Mouse (Mus musculus): ENCODE measurements around the gene Ino80e. TPM values are rescaled to one million over a fixed set of nuclear protein-coding genes. Genes with fewer than 3 reads are reported as not detected.
"Not testable (repeated sequence)": the region's sequence is repeated elsewhere in the genome, so short reads cannot be mapped to it uniquely, and the experiment has no call there.

Ino80e gene
- total RNA-seq (2015; ENCODE audit: low replicate concordance) (14.4 and 35.5 TPM in 2 replicates), total RNA-seq (2017; ENCODE audit: low replicate concordance) (4.9 and 9.9 TPM in 2 replicates)

GRCm38 (mm10) chr7:126862147-126862784, at the start of gene Ino80e:
Gene Ino80e, minus strand, starts transcription at chr7:126862377.
- peak; percentile 78 for ATAC-seq (replicated peaks; ENCODE audit: low FRiP score, poor library complexity, severe bottlenecking)

- peak; percentile 55; the same call in 1 of the 2 replicates for ATAC-seq (replicated peaks; ENCODE audit: low FRiP score, poor library complexity, severe bottlenecking)
Measured at GRCm38 (mm10) chr7:126905590-126905989, 43.4 kb upstream of the Ino80e start.

GRCm38 (mm10) chr7:126899781-126900180, 37.6 kb upstream of the Ino80e start:
- ATAC-seq (replicated peaks; ENCODE audit: low FRiP score, poor library complexity, severe bottlenecking), result not testable (repeated sequence)

- peak; percentile 94 for ATAC-seq (replicated peaks; ENCODE audit: low FRiP score, poor library complexity, severe bottlenecking)
Measured at GRCm38 (mm10) chr7:126898102-126898990, 36.2 kb upstream of the Ino80e start.

GRCm38 (mm10) chr7:126897390-126898101, 35.4 kb upstream of the Ino80e start:
- ATAC-seq (replicated peaks; ENCODE audit: low FRiP score, poor library complexity, severe bottlenecking), result peak; percentile 73

GRCm38 (mm10) chr7:126896912-126897311, 34.7 kb upstream of the Ino80e start:
- no peak for ATAC-seq (replicated peaks; ENCODE audit: low FRiP score, poor library complexity, severe bottlenecking)

GRCm38 (mm10) chr7:126888852-126889251, 26.7 kb upstream of the Ino80e start:
- ATAC-seq (replicated peaks; ENCODE audit: low FRiP score, poor library complexity, severe bottlenecking), result no peak

GRCm38 (mm10) chr7:126887281-126887680, 25.1 kb upstream of the Ino80e start:
- no peak for ATAC-seq (replicated peaks; ENCODE audit: low FRiP score, poor library complexity, severe bottlenecking)

- peak; percentile 89 for ATAC-seq (replicated peaks; ENCODE audit: low FRiP score, poor library complexity, severe bottlenecking)
Measured at GRCm38 (mm10) chr7:126884286-126885164, 22.3 kb upstream of the Ino80e start, which contains the start of gene Taok2. Gene Taok2, minus strand, starts transcription at chr7:126884703.

- peak; percentile 11; the same call in 1 of the 2 replicates for ATAC-seq (replicated peaks; ENCODE audit: low FRiP score, poor library complexity, severe bottlenecking)
Measured at GRCm38 (mm10) chr7:126883731-126884181, 21.6 kb upstream of the Ino80e start.

GRCm38 (mm10) chr7:126881040-126881439, 18.9 kb upstream of the Ino80e start:
- no peak for ATAC-seq (replicated peaks; ENCODE audit: low FRiP score, poor library complexity, severe bottlenecking)

- no peak for ATAC-seq (replicated peaks; ENCODE audit: low FRiP score, poor library complexity, severe bottlenecking)
Measured at GRCm38 (mm10) chr7:126877239-126877638, 15.1 kb upstream of the Ino80e start.

GRCm38 (mm10) chr7:126870520-126870891, 8.3 kb upstream of the Ino80e start:
- no peak for ATAC-seq (replicated peaks; ENCODE audit: low FRiP score, poor library complexity, severe bottlenecking)

- no peak for ATAC-seq (replicated peaks; ENCODE audit: low FRiP score, poor library complexity, severe bottlenecking)
Measured at GRCm38 (mm10) chr7:126869780-126870519, 7.8 kb upstream of the Ino80e start.

GRCm38 (mm10) chr7:126868003-126868402, 5.8 kb upstream of the Ino80e start:
- ATAC-seq (replicated peaks; ENCODE audit: low FRiP score, poor library complexity, severe bottlenecking), result no peak

- ATAC-seq (replicated peaks; ENCODE audit: low FRiP score, poor library complexity, severe bottlenecking), result no peak
Measured at GRCm38 (mm10) chr7:126867534-126867933, 5.4 kb upstream of the Ino80e start.

- ATAC-seq (replicated peaks; ENCODE audit: low FRiP score, poor library complexity, severe bottlenecking), result no peak
Measured at GRCm38 (mm10) chr7:126863791-126864190, 1.6 kb upstream of the Ino80e start.

- peak; percentile 86 for ATAC-seq (replicated peaks; ENCODE audit: low FRiP score, poor library complexity, severe bottlenecking)
Measured at GRCm38 (mm10) chr7:126861429-126862130, 597 bp downstream of the Ino80e start, which contains the start of gene Hirip3. Gene Hirip3, plus strand, starts transcription at chr7:126861972.

Measured in erythroblast, adult 5-6 weeks (primary cell).